21 mouse cellular contexts compared by ENCODE assay signal in genomic region chr15:59953857-59954256, GRCm38 (mm10).
DNase-seq lines count a peak whose midpoint lies in the region; ATAC-seq and TF ChIP-seq lines count a peak whose summit lies in the region.
"Had no signal": no experiment of that assay in that cellular context is flagged by ENCODE, and none has a peak within 500 bp of the region (broad histone marks: within the 10 kb centered on the region; RNA-seq: fewer than 3 reads in every experiment).

No protein-coding gene starts in this region.

- peaks cover 4% of the 10 kb centered on the region; the same call in 1 of the 2 replicates for H3K4me1 ChIP-seq in forebrain, embryonic 15.5 days
- H3K4me1 ChIP-seq in forebrain, embryonic 13.5 days = no peaks in the 10 kb centered on the region
- no peaks in the 10 kb centered on the region for H3K4me1 ChIP-seq in kidney, embryonic 16.5 days (ENCODE audit: insufficient read depth, low read length)
- no peaks in the 10 kb centered on the region for H3K4me1 ChIP-seq in lung, embryonic 14.5 days (ENCODE audit: insufficient read depth)
- H3K4me1 ChIP-seq: heart, embryonic 15.5 days; hindbrain, embryonic 15.5 days; kidney, embryonic 15.5 days; limb, embryonic 13.5 days; liver, embryonic 13.5 days; midbrain, embryonic 10.5 days; midbrain, embryonic 15.5 days had no signal

- H3K9me3 ChIP-seq in forebrain, embryonic 15.5 days = no peaks in the 10 kb centered on the region
- no peaks in the 10 kb centered on the region for H3K9me3 ChIP-seq in forebrain, embryonic 13.5 days (replicated peaks)
- H3K9me3 ChIP-seq in kidney, embryonic 16.5 days (ENCODE audit: low read length) = no peaks in the 10 kb centered on the region
- no peaks in the 10 kb centered on the region for H3K9me3 ChIP-seq in lung, embryonic 14.5 days (ENCODE audit: low read depth, low read length)
- H3K9me3 ChIP-seq: G1E; heart, embryonic 15.5 days; hindbrain, embryonic 15.5 days; kidney, embryonic 15.5 days; limb, embryonic 13.5 days; liver, embryonic 13.5 days; midbrain, embryonic 10.5 days; midbrain, embryonic 15.5 days had no signal

- 0 out of 2 replicates have a peak overlapping the region, but pooled peaks have one; percentile 8 for H3K27ac ChIP-seq in forebrain, embryonic 15.5 days (replicated peaks)
- H3K27ac ChIP-seq in forebrain, embryonic 13.5 days = no peak overlapping the region
- H3K27ac ChIP-seq in kidney, embryonic 16.5 days (ENCODE audit: low read length) = no peak overlapping the region
- no peak overlapping the region for H3K27ac ChIP-seq in lung, embryonic 14.5 days (ENCODE audit: low read depth)
- H3K27ac ChIP-seq: heart, embryonic 15.5 days; hindbrain, embryonic 15.5 days; kidney, embryonic 15.5 days; limb, embryonic 13.5 days; liver, embryonic 13.5 days; midbrain, embryonic 10.5 days; midbrain, embryonic 15.5 days; stomach, postnatal 0 days had no signal

- H3K4me3 ChIP-seq in forebrain, embryonic 15.5 days = no peak overlapping the region
- H3K4me3 ChIP-seq in forebrain, embryonic 13.5 days = no peak overlapping the region
- no peak overlapping the region for H3K4me3 ChIP-seq in kidney, embryonic 16.5 days (ENCODE audit: low read length)
- no peak overlapping the region for H3K4me3 ChIP-seq in lung, embryonic 14.5 days (ENCODE audit: low read depth, low read length)
- H3K4me3 ChIP-seq: heart, embryonic 15.5 days; hindbrain, embryonic 15.5 days; kidney, embryonic 15.5 days; limb, embryonic 13.5 days; liver, embryonic 13.5 days; midbrain, embryonic 10.5 days; midbrain, embryonic 15.5 days had no signal

- 84% methylated on average over 4 of the region's 4 CpGs for WGBS in forebrain, embryonic 15.5 days
- WGBS in forebrain, embryonic 13.5 days = 85% methylated on average over 4 of the region's 4 CpGs
- 68% methylated on average over 4 of the region's 4 CpGs for WGBS in kidney, embryonic 16.5 days
- 22% methylated on average over 4 of the region's 4 CpGs for WGBS in lung, embryonic 14.5 days

- DNase-seq in kidney, adult 18-20 months = no peak
- DNase-seq in lung, embryonic 14.5 days = peak; percentile 67
- DNase-seq in lung, postnatal 36 days = no peak
- peak; percentile 2 for DNase-seq in skeletal muscle tissue, adult 2 months (ENCODE audit: low read depth, low spot score)
- DNase-seq: adrenal gland, adult 8-10 months; kidney, adult 11 months; liver, embryonic 13.5 days; thymus, adult 18-20 months; thymus, postnatal 25 days had no signal

- no peaks in the 10 kb centered on the region for H3K36me3 ChIP-seq in forebrain, embryonic 15.5 days
- H3K36me3 ChIP-seq in forebrain, embryonic 13.5 days (ENCODE audit: poor library complexity, severe bottlenecking) = no peaks in the 10 kb centered on the region
- H3K36me3 ChIP-seq in kidney, embryonic 16.5 days (ENCODE audit: insufficient read depth, low read length) = no peaks in the 10 kb centered on the region
- no peaks in the 10 kb centered on the region for H3K36me3 ChIP-seq in lung, embryonic 14.5 days (ENCODE audit: insufficient read depth)
- H3K36me3 ChIP-seq: G1E; heart, embryonic 15.5 days; hindbrain, embryonic 15.5 days; kidney, embryonic 15.5 days; limb, embryonic 13.5 days; liver, embryonic 13.5 days; midbrain, embryonic 10.5 days; midbrain, embryonic 15.5 days had no signal

- H3K27me3 ChIP-seq in forebrain, embryonic 15.5 days = 0 out of 2 replicates have a peak, but pooled peaks cover 5% of the 10 kb centered on the region
- no peaks in the 10 kb centered on the region for H3K27me3 ChIP-seq in forebrain, embryonic 13.5 days
- no peaks in the 10 kb centered on the region for H3K27me3 ChIP-seq in kidney, embryonic 16.5 days (ENCODE audit: insufficient read depth, low read length)
- no peaks in the 10 kb centered on the region for H3K27me3 ChIP-seq in lung, embryonic 14.5 days (ENCODE audit: insufficient read depth, low read length)
- H3K27me3 ChIP-seq: heart, embryonic 15.5 days; hindbrain, embryonic 15.5 days; kidney, embryonic 15.5 days; limb, embryonic 13.5 days; liver, embryonic 13.5 days; midbrain, embryonic 15.5 days had no signal

- no peak for TF ChIP-seq CTCF in lung, embryonic 14.5 days (IDR thresholded peaks at IDR 0.05; ENCODE audit: low read depth)

- no peak overlapping the region for H3K9ac ChIP-seq in forebrain, embryonic 15.5 days (replicated peaks)
- H3K9ac ChIP-seq in forebrain, embryonic 13.5 days = no peak overlapping the region
- no peak overlapping the region for H3K9ac ChIP-seq in kidney, embryonic 16.5 days (replicated peaks; ENCODE audit: low read length)
- no peak overlapping the region for H3K9ac ChIP-seq in lung, embryonic 14.5 days
- H3K9ac ChIP-seq: heart, embryonic 15.5 days; hindbrain, embryonic 15.5 days; kidney, embryonic 15.5 days; limb, embryonic 13.5 days; liver, embryonic 13.5 days; midbrain, embryonic 15.5 days had no signal

- peak; percentile 19; the same call in 1 of the 2 replicates for ATAC-seq in forebrain, embryonic 15.5 days (replicated peaks)
- no peak for ATAC-seq in forebrain, embryonic 13.5 days
- ATAC-seq in kidney, embryonic 16.5 days (ENCODE audit: low FRiP score, low TSS enrichment) = peak; percentile 31; the same call in 1 of the 2 replicates
- ATAC-seq in lung, embryonic 14.5 days (ENCODE audit: insufficient read depth) = peak; percentile 82
- ATAC-seq: inflammation-experienced regulatory T-cells, adult 6 months; midbrain, embryonic 15.5 days had no signal

- H3K4me2 ChIP-seq in forebrain, embryonic 15.5 days (replicated peaks) = no peak overlapping the region
- no peak overlapping the region for H3K4me2 ChIP-seq in forebrain, embryonic 13.5 days
- no peak overlapping the region for H3K4me2 ChIP-seq in kidney, embryonic 16.5 days (replicated peaks; ENCODE audit: low read depth, low read length)
- no peak overlapping the region for H3K4me2 ChIP-seq in lung, embryonic 14.5 days
- H3K4me2 ChIP-seq: heart, embryonic 15.5 days; hindbrain, embryonic 15.5 days; kidney, embryonic 15.5 days; limb, embryonic 13.5 days; liver, embryonic 13.5 days; midbrain, embryonic 15.5 days had no signal

Comparison
In these comparisons a context has a peak if more than half of its experiments do, and no peak if none do; other contexts are left out.
1. DNase-seq: peak in lung, embryonic 14.5 days (single experiment) and skeletal muscle tissue, adult 2 months (single experiment); none in kidney, adult 18-20 months (single experiment) and lung, postnatal 36 days (single experiment).